Mouse (Mus musculus) forebrain, embryonic 15.5 days (tissue): ENCODE results near the gene Ehhadh. TPM values are rescaled to one million over a fixed set of nuclear protein-coding genes. Genes with fewer than 3 reads are reported as not detected.

Source experiments
- ATAC-seq: fragments of 200-750 bp; cut with Nextera tagmentation; replicated peaks from 2 replicates; pipeline ENCODE4 v1.8.0; 2017; ENCODE audit warnings: mild to moderate bottlenecking, moderate TSS enrichment, moderate library complexity
- H3K27ac ChIP-seq: fragments of 300-500 bp; sonication (generic); replicated peaks from 2 replicates; pipeline ENCODE4 v1.5.1; 2015; ENCODE audit warnings: mild to moderate bottlenecking, inconsistent platforms
- H3K27me3 ChIP-seq: fragments of 300-500 bp; sonication (generic); 2 replicates; pipeline ENCODE4 v1.6.1; 2015; ENCODE audit warnings: inconsistent platforms
- H3K36me3 ChIP-seq: fragments of 300-500 bp; sonication (generic); 2 replicates; pipeline ENCODE4 v1.6.1; 2015; ENCODE audit warnings: mild to moderate bottlenecking, inconsistent platforms
- H3K4me1 ChIP-seq: fragments of 300-500 bp; sonication (generic); 2 replicates; pipeline ENCODE4 v1.6.1; 2015; ENCODE audit warnings: inconsistent platforms
- H3K4me2 ChIP-seq: fragments of 300-500 bp; sonication (generic); replicated peaks from 2 replicates; pipeline ENCODE4 v1.6.1; 2015; ENCODE audit warnings: mild to moderate bottlenecking, inconsistent platforms
- H3K4me3 ChIP-seq: fragments of 300-500 bp; sonication (generic); 2 replicates; pipeline ENCODE4 v1.5.1; 2015; ENCODE audit warnings: mild to moderate bottlenecking, inconsistent platforms
- H3K9ac ChIP-seq: fragments of 300-500 bp; sonication (generic); replicated peaks from 2 replicates; pipeline ENCODE4 v1.6.1; 2015; ENCODE audit warnings: mild to moderate bottlenecking, inconsistent platforms
- H3K9me3 ChIP-seq: fragments of 300-500 bp; sonication (generic); 2 replicates; pipeline ENCODE4 v1.6.1; 2016; ENCODE audit warnings: inconsistent platforms
- WGBS: fragments of 180-500 bp; shearing (Covaris S2); methylation state at CpG from one replicate; pipeline ENCODE4 v1.1.7; 2015; ENCODE audit warnings: mixed read lengths; 5-methylcytosine and 5-hydroxymethylcytosine counted together
- polyA plus RNA-seq: library from polyadenylated mRNA; unstranded; fragments of >200 nt; fragmentation: Nextera tagmentation; extraction: Ambion mirVana; gene quantifications from 2 replicates; pipeline ENCODE4 v1.2.1, GENCODE M21; 2015

The Ehhadh gene
- polyA plus RNA-seq, 1 experiment from 2014 or later, result 0.85 TPM

GRCm38 (mm10) chr16:21714516-21714915 lies 73.1 kb downstream of the Ehhadh start:
- Histone ChIP-seq H3K27me3 (no peaks in the 10 kb centered on the region), H3K9me3 (no peaks in the 10 kb centered on the region), H3K4me3 (no peak overlapping the region), H3K4me1 (no peaks in the 10 kb centered on the region), H3K36me3 (no peaks in the 10 kb centered on the region), H3K9ac (no peak overlapping the region), H3K27ac (no peak overlapping the region), H3K4me2 (no peak overlapping the region)
- 76% methylated on average over 10 of the region's 10 CpGs for WGBS
- peak; percentile 92 for ATAC-seq

Other genes starting within 250 kb of the Ehhadh start
- gene 2510009E07Rik, start 93.1 kb downstream of the Ehhadh start, polyA plus RNA-seq, result 41.6 and 42.7 TPM in 2 replicates
- gene Map3k13, start 6.5 kb upstream of the Ehhadh start, polyA plus RNA-seq, result 5.7 and 5.8 TPM in 2 replicates
- 28.9 and 30.4 TPM in 2 replicates for gene Tmem41a, start 159.7 kb upstream of the Ehhadh start, polyA plus RNA-seq
- gene Liph, start 207.9 kb upstream of the Ehhadh start, polyA plus RNA-seq, result 0.56 and 0.76 TPM in 2 replicates
- gene Senp2, start 221.7 kb upstream of the Ehhadh start, polyA plus RNA-seq, result 49.2 and 53.3 TPM in 2 replicates